Mouse (Mus musculus) layer of hippocampus, adult 2 months (tissue): Measurements from ENCODE around the gene Ctxn1. TPM values are rescaled to one million over a fixed set of nuclear protein-coding genes. Genes with fewer than 3 reads are reported as not detected.
"Not testable (repeated sequence)": the region's sequence is repeated elsewhere in the genome, so short reads cannot be mapped to it uniquely, and the experiment has no call there.

Experiments used
- DNase-seq, 2 experiments: peaks; one replicate each; pipeline ENCODE4 v3.0.0; 2022; ENCODE audit warnings: low spot score in 2 of 2
- H3K27ac ChIP-seq: fragments of 200-600 bp; 2 replicates; pipeline ENCODE4 v1.8.1; 2022
- H3K4me3 ChIP-seq: fragments of 200-600 bp; 2 replicates; pipeline ENCODE4 v1.8.1; 2022; ENCODE audit warnings: mild to moderate bottlenecking
- CTCF ChIP-seq: fragments of 200-600 bp; conservative IDR thresholded peaks from 2 replicates; pipeline ENCODE4 v1.8.1; 2022; ENCODE audit warnings: antibody characterized with exemption, mild to moderate bottlenecking, moderate library complexity
- total RNA-seq, 2 experiments: library from RNA; stranded (reverse); gene quantifications; 2 replicates each; pipeline ENCODE4 v1.2.3; 2021

Gene Ctxn1
- total RNA-seq, 2 experiments from 2014 or later, result 515 to 555 TPM

- no peak for DNase-seq
- TF ChIP-seq CTCF, result no peak
- Histone ChIP-seq H3K4me3 (peak overlapping the region; percentile 84), H3K27ac (peak overlapping the region; percentile 97)
Measured at GRCm38 (mm10) chr8:4258678-4259077, 396 bp downstream of the Ctxn1 start.

- peak; percentile 97 for TF ChIP-seq CTCF
- peak; percentile 82 to 88 for DNase-seq
- Histone ChIP-seq H3K4me3 (peak overlapping the region; percentile 84), H3K27ac (peak overlapping the region; percentile 97)
Measured at GRCm38 (mm10) chr8:4258233-4258632, 841 bp downstream of the Ctxn1 start.

GRCm38 (mm10) chr8:4257350-4257749 is 1.7 kb downstream of the Ctxn1 start:
- Histone ChIP-seq H3K27ac (peak overlapping the region; percentile 97), H3K4me3 (peak overlapping the region; percentile 84)
- TF ChIP-seq CTCF, result no peak
- no peak for DNase-seq

GRCm38 (mm10) chr8:4256911-4257310 is 2.2 kb downstream of the Ctxn1 start:
- Histone ChIP-seq H3K27ac (peak overlapping the region; percentile 97), H3K4me3 (peak overlapping the region; percentile 84)
- peak; percentile 84 to 93 for DNase-seq
- TF ChIP-seq CTCF, result no peak

GRCm38 (mm10) chr8:4255471-4255870 is 3.6 kb downstream of the Ctxn1 start:
- H3K27ac ChIP-seq, result peak overlapping the region; percentile 97

GRCm38 (mm10) chr8:4254001-4254400 is 5.1 kb downstream of the Ctxn1 start:
- TF ChIP-seq CTCF, result peak; percentile 72
- peak overlapping the region; percentile 95 for H3K4me3 ChIP-seq
- H3K27ac ChIP-seq, result peak overlapping the region; percentile 97
- DNase-seq, result peak; percentile 64 to 65

More at GRCm38 (mm10) chr8:4255471-4255870, 3.6 kb downstream of the Ctxn1 start:
- DNase-seq, H3K4me3 ChIP-seq: not testable (repeated sequence)

GRCm38 (mm10) chr8:4252934-4253841 is 5.9 kb downstream of the Ctxn1 start, which contains the start of gene Snapc2:
TSS of gene Snapc2 (plus strand) at chr8:4253080.
- Histone ChIP-seq H3K27ac (peak within 1 kb of the TSS; percentile 97), H3K4me3 (peak within 1 kb of the TSS; percentile 95)
- peak; percentile 94 for DNase-seq
- no peak for TF ChIP-seq CTCF

- Histone ChIP-seq H3K27ac (peak overlapping the region; percentile 97), H3K4me3 (peak overlapping the region; percentile 95)
- no peak for TF ChIP-seq CTCF
- DNase-seq, result no peak
Measured at GRCm38 (mm10) chr8:4252116-4252760, 6.8 kb downstream of the Ctxn1 start.

- TF ChIP-seq CTCF, result peak; percentile 97
- H3K4me3 ChIP-seq, result no peak overlapping the region
- peak; percentile 86 to 91 for DNase-seq
- no peak overlapping the region for H3K27ac ChIP-seq
Measured at GRCm38 (mm10) chr8:4250306-4250970, 8.6 kb downstream of the Ctxn1 start.

- H3K27ac ChIP-seq, result peak overlapping the region; percentile 43; the same call in 1 of the 2 replicates
- TF ChIP-seq CTCF, result no peak
- H3K4me3 ChIP-seq, result no peak overlapping the region
- DNase-seq, result no peak
Measured at GRCm38 (mm10) chr8:4249213-4249612, 9.9 kb downstream of the Ctxn1 start.

- no peak for DNase-seq
- TF ChIP-seq CTCF, result no peak
- Histone ChIP-seq H3K4me3 (no peak within 1 kb of the TSS), H3K27ac (peak within 1 kb of the TSS; percentile 43; the same call in 1 of the 2 replicates)
Measured at GRCm38 (mm10) chr8:4247951-4248540, 11.0 kb downstream of the Ctxn1 start, which contains the start of gene Tgfbr3l. TSS of gene Tgfbr3l (plus strand) at chr8:4248214.

- DNase-seq, result no peak
- no peak overlapping the region for H3K4me3 ChIP-seq
- TF ChIP-seq CTCF, result no peak
- no peak overlapping the region for H3K27ac ChIP-seq
Measured at GRCm38 (mm10) chr8:4247241-4247640, 11.8 kb downstream of the Ctxn1 start.
